Mouse (Mus musculus): ENCODE data around the gene Lmx1a. TPM values are rescaled to one million over a fixed set of nuclear protein-coding genes. Genes with fewer than 3 reads are reported as not detected.

Gene Lmx1a
- total RNA-seq, 2 experiments from 2014 or later = 0.11 to 0.21 TPM

- peak; percentile 81 for DNase-seq (ENCODE audit: low spot score)
Observed at GRCm38 (mm10) chr1:167781787-167782484, 92.9 kb downstream of the Lmx1a start.

GRCm38 (mm10) chr1:167784067-167784466, 95.0 kb downstream of the Lmx1a start:
- no peak for DNase-seq (ENCODE audit: low spot score)

GRCm38 (mm10) chr1:167788684-167789413, 99.8 kb downstream of the Lmx1a start:
- no peak for DNase-seq (ENCODE audit: low spot score)

- no peak for DNase-seq (ENCODE audit: low spot score)
Observed at GRCm38 (mm10) chr1:167789448-167789847, 100.4 kb downstream of the Lmx1a start.

GRCm38 (mm10) chr1:167790688-167791087, 101.7 kb downstream of the Lmx1a start:
- no peak for DNase-seq (ENCODE audit: low spot score)

- no peak for DNase-seq (ENCODE audit: low spot score)
Observed at GRCm38 (mm10) chr1:167791221-167791620, 102.2 kb downstream of the Lmx1a start.

GRCm38 (mm10) chr1:167801923-167802322, 112.9 kb downstream of the Lmx1a start:
- DNase-seq (ENCODE audit: low spot score) = no peak

- no peak for DNase-seq (ENCODE audit: low spot score)
Observed at GRCm38 (mm10) chr1:167802510-167803271, 113.7 kb downstream of the Lmx1a start.

GRCm38 (mm10) chr1:167803351-167803981, 114.4 kb downstream of the Lmx1a start:
- DNase-seq (ENCODE audit: low spot score) = no peak

GRCm38 (mm10) chr1:167804836-167805235, 115.8 kb downstream of the Lmx1a start:
- DNase-seq (ENCODE audit: low spot score) = no peak

- no peak for DNase-seq (ENCODE audit: low spot score)
Observed at GRCm38 (mm10) chr1:167811141-167811540, 122.1 kb downstream of the Lmx1a start.

GRCm38 (mm10) chr1:167815166-167815565, 126.1 kb downstream of the Lmx1a start:
- DNase-seq (ENCODE audit: low spot score) = no peak

GRCm38 (mm10) chr1:167817028-167817427, 128.0 kb downstream of the Lmx1a start:
- no peak for DNase-seq (ENCODE audit: low spot score)

GRCm38 (mm10) chr1:167817616-167818015, 128.6 kb downstream of the Lmx1a start:
- no peak for DNase-seq (ENCODE audit: low spot score)

GRCm38 (mm10) chr1:167820031-167820430, 131.0 kb downstream of the Lmx1a start:
- DNase-seq (ENCODE audit: low spot score) = no peak

- no peak for DNase-seq (ENCODE audit: low spot score)
Observed at GRCm38 (mm10) chr1:167821125-167821524, 132.1 kb downstream of the Lmx1a start.

GRCm38 (mm10) chr1:167830291-167830690, 141.3 kb downstream of the Lmx1a start:
- DNase-seq (ENCODE audit: low spot score) = no peak

GRCm38 (mm10) chr1:167831601-167832000, 142.6 kb downstream of the Lmx1a start:
- no peak for DNase-seq (ENCODE audit: low spot score)

GRCm38 (mm10) chr1:167854801-167855200, 165.8 kb downstream of the Lmx1a start:
- no peak for DNase-seq (ENCODE audit: low spot score)

GRCm38 (mm10) chr1:167872028-167872427, 183.0 kb downstream of the Lmx1a start:
- no peak for DNase-seq (ENCODE audit: low spot score)

GRCm38 (mm10) chr1:167874099-167874498, 185.1 kb downstream of the Lmx1a start:
- DNase-seq (ENCODE audit: low spot score) = no peak

GRCm38 (mm10) chr1:167877931-167878330, 188.9 kb downstream of the Lmx1a start:
- DNase-seq (ENCODE audit: low spot score) = no peak

Data from gastrocnemius, adult 18-20 months (tissue).